Mouse (Mus musculus): ENCODE results near the gene Grm7.

The Grm7 gene

DNA sequence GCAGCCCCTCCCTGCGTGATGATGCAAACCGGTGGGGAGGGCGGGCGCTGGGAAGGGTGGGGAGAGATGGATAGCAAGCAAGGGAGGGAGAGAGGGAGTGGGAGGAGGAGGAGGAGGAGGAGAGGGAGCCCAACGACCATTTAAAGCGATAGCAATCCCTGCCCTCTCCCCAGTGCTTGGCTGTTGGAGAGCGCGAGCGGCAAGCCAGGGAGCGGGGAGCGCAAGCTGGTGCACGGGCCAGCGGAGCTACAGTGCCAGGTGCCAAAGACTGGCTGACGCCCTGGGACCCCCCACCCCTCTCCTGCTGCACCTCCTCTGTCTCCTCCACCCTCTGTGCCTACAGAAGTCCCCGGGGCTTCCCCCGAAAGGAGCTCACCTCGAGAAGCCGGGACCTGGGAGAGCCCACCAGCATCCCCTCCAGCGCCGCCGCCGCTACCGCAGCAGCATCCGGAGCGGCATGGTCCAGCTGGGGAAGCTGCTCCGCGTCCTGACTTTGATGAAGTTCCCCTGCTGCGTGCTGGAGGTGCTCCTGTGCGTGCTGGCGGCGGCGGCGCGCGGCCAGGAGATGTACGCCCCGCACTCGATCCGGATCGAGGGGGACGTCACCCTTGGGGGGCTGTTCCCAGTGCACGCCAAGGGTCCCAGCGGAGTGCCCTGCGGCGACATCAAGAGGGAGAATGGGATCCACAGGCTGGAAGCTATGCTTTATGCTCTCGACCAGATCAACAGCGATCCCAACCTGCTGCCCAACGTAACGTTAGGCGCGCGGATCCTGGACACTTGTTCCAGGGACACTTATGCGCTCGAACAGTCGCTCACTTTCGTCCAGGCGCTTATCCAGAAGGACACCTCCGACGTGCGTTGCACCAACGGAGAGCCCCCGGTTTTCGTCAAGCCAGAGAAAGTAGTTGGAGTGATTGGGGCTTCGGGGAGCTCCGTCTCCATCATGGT, at the start of gene Grm7:
TSS of gene Grm7 (plus strand) at position 171 of the 951 bp plus-strand sequence.
- DNase-seq, result no peak

DNA sequence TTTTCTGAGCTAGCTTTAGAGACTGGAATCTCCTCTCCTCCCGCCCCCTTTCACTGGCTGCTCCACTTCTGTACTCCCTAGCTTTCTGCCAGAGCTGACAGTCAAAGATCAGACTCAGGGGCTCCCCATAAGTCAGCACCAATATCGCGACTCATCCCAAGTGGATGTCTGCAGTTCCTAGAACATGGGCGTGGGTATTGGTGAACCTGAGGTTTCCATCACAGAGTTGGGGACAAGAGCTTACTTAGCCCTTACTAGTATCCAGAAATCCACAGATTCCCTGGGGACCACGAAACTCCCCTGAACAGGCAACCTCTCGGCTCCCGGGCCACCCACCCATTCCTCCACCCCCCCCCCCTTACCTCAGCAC, 355 bp upstream of the Grm7 start:
- no peak for DNase-seq

DNA sequence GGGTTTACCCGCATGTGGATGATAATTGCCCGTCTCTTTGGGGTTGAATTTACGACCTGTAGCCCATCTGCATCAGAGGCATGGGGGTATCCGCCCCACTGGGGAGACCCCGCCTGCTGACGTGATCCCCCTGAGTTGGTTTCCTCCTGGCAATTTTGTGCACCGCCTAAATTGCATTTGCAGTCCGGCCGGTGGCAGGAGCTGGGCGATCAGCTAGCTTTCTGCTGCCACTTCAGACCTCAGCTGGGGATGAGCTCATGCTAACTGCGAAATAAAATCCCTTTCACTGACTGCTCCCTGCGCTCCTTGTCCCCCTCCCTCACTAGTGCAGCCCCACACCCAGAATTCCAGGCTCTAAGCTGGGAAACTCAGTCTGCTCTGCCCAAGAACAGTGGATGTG, 1.5 kb downstream of the Grm7 start:
- DNase-seq, result no peak

DNA sequence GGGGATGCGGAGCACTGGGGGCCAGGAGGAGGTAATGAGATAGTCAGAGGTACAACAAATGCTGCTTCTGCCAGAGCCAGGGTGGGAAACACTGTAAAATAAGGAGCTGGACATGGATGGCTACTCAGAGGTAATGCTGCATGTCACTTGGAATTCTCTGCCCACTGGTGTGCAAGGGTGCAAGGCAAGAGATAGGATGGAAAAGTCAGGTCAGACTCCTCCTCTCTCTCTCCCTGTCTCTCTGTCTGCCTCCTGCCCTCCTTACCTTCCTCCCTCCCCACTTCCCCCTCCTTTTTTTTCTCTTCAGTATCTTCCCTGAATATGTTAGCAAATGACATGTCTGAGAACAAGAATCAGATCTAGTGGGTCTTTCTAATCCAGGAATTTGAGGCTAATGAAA, 3.8 kb downstream of the Grm7 start:
- no peak for DNase-seq

DNA sequence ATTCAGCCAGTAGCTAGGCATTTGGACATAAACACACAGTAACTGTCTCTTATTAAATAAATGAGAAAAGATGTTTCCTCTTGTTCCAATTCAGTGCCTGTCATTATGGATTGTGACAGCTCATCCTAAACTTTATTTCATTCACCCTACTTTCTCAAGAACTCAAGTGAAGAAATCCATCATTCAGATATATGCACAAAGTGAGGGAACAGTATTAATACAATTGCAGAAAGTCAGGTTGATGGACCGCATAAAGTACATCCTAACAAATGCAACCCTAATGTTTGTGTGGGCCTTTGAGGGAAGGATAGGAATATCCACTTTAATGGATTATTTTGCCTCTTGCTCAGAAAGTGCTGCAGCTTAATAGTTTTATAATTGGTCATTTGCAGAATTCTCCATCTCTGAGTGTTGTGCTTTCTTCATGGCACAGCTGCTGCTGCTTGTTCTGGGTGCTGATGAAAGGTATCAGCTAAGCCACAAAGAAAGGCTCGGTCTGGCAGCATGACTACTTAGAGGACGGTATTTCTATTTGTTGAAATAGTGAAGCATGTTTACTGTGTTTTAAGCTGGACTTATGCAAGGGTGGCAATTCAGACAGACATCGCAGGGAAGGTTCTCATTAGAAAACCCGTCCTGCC, 8.1 kb downstream of the Grm7 start:
- DNase-seq, result no peak

DNA sequence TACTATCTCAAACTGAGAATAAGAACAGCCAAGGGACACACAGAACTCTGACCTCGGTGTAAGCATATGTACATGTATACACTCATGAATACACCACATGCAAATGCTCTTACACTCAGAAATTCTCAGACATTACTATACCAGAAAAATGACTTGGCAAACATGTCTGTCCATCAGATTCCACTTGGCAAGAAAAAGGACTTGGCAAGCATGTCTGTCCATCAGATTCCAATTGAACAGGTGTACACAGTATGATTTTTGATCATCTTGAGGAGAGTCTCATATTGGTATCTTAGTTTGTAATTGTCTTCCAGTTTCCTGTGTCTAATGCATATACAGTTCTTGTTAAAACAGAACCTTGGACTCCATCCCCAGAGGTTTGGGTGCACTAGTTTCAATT, 19.1 kb downstream of the Grm7 start:
- DNase-seq, result no peak

DNA sequence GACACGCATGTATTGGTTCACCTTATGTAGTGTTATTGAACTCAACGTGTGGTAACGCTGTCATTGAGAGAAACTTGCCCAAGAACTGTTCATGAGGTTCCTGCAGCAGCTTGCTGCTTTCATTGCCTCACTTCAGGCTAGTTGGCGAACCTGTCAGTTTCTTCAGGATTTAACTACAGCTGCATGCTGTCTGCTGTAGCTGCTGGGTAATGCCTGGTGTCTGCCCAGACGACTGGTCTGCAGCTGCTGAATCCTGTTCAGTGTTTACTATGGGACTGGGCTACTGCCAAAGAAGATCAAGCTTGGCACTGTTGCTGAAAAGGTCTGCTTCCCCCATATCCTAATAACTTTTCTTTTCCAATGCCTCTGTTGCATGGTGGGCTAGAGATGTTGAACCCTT, 23.1 kb downstream of the Grm7 start:
- no peak for DNase-seq

DNA sequence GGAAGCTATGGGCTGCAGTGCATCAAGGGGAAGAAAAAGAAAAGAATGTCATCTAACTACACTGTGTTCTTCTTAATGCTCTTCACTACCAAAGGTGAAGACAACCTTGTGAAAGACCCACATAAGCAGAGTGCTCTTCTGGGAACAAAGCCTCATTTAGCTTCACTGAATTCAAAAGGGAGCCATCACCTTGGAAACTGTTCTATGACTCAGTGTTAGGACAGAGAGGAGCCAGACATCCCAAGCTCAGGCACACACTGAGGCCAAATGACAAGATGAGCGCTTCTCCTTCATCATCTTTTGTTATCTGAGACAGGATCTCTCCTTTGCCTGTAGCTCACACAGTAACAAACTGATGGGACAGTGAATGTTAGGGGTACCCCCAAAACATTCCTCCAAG, 45.6 kb downstream of the Grm7 start:
- DNase-seq, result no peak

DNA sequence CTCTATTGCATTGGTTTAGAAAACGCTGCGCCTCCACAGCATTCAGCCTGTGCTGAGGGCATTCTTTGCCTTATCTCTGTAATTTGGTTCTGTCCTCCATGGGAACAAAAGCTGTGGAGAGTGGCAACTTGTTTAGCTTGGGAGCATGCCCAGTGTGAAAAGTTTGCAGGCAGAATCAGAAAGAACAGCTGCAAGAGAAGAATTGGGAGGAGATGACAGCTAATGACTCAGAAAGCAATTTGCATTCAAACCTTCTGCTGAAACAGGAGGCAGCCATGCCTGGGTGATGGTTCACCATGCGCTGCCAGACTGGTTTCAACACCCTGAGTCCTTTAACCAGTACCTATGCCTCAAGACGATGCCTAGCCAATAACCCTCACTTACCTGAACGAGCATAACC, 64.4 kb downstream of the Grm7 start:
- no peak for DNase-seq

DNA sequence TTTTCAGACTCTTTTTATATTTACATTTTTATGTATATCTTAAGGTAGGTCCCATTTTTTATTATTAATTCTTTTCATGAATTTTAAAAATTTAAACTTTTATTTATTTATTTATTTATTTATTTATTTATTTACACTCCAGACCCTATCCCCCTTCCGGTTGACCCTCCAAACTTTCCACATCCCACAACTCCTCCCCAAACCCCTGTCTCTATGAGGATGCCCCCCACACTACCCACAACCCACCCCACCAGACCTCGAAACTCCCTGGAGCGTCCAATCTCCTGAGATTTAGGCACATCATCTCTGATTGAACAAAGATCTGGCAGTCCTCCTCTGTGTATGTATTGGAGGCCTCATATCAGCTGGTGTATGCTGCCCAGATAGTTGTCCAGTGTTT, 69.6 kb downstream of the Grm7 start:
- DNase-seq, result no peak

DNA sequence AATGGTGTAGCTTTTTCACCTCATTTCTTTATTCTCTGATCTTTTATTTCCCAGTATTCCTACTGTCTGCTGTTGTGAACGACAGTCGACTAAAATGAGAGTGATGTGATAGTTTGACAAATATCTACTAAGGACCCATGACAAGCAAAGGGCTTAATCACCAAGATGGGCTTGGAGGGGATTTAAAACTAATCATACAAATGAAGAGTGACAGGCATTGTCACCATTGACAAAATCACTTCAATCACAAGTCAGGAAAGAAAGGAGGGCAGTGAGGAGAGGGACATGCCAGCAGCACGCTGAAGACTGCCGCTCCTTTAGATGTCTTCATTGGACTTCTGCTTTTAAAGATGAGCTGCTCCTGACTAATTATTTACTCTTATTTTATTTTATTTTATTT, 78.0 kb downstream of the Grm7 start:
- no peak for DNase-seq

DNA sequence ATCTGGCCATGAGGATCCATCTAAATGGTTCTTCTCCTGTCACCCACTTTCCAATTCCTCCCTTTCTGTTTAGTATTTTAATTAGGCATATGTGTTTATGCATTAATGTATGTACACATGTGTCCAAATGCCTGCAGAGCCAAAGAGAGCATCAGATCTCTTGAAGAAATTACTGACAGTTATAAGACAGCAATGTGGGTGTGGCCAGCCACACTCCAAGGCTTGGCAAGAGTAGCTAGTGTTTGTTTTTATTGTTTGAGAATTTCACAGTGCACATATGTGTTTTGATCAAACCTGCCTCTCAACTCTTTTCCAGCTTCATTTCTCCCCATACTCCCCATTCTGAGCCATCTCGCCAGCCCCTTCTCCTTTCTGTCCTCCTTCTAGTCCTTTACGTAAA, 88.5 kb downstream of the Grm7 start:
- no peak for DNase-seq

DNA sequence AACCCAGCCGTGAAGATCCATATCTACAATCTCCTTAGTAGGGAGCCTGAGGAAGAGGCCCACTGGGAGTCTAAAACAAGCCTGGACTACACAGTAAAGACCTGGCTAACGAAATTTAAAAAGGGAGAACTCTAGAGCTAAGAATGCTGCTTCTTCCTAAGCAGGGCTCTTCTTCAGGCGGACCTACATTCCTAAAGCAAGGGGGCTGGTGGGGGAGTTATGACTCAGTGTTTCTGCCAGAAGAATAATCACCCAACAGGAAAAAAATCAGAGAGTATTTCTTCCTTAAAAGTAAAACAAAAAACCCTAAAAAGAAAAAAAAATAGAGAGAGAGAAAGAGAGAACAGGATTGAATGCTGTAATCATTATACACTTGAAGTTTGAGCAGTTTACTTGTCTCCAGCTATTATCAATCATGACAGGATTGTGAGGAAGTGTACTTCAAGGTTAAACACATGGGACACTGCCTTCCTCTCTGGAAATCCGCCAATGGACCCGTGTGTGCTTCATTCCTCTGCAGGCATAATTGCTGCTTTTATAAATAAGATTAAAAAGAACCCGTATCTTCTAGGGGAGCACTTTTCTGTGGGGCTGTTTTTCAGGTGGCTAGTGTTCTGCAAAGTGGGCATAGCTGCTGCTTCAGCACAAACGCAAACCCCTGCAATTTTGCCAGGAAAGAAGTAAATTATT, 98.7 kb downstream of the Grm7 start:
- DNase-seq, result no peak

DNA sequence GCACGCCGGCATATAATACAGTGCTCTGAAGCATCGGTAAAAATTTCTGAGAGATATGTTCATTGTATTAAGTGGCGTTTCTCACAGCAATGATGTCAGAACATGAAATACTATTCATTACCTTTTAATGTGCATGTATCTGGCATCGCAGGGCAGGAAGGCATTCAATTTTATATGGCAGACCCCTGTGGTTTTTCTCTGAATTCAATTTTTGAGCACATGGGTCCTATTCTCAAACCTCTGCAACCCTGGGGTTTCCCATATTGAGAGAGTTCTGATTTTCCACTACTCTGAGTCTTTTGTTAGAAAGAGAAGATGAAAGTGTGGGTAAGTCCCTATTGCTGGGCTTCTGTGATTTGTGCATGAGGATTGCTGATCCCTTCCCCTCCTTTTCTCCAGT, 110.5 kb downstream of the Grm7 start:
- no peak for DNase-seq

DNA sequence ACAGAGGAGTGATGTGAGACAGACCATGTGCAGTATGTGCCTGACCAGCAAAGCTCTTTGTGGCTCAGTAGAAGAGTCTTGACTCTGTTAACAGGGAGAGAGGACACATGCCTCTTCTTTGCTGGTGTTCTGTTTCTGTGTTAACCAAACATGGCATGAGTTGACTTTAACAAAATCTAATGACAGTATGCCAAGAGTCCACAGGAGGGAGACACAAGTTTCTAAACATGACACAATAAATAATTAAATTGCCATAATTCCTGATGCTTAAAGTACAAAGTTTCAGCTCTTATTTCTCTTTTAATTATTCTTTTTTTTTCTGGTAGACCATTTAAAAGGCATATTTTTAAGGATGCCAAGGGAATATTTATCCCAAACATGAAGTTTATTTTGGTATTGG, 124.2 kb downstream of the Grm7 start:
- no peak for DNase-seq

DNA sequence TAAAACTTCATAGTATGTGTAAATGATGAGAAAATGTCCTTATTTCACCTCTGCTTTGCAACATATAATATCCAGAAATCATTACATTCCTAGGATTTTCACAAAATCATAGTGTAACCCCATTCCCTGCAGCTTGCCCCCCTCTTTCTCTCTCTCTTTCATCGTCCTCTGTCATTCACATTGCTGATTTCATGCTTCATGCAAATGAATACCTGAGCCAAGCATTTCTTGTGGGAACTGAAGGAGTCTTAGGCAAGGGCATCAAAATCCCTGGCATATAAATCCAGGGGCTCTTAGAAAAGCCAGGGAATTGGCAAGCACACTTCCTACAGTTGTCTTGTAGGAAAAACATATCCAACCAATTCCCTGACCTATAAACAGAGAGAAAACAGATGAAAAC, 127.3 kb downstream of the Grm7 start:
- no peak for DNase-seq

DNA sequence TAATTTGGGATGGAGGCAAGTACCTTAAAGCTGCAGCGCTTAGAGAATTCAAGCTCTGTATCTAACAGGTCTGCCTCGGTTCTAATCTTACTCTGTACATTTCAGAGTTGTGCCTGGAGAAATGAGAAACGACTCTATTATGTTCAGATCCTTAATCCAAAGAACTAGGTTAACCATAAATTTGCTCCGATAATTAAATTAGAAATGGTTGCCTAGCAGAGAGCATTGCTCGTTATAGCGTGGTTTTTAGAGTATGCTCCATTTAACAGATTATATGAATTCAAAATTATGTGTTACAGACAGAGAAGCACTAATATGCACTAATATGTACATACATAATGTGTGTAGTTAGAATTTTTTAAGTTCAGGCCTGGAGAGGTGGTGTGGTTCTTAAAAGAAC, 130.7 kb downstream of the Grm7 start:
- no peak for DNase-seq

DNA sequence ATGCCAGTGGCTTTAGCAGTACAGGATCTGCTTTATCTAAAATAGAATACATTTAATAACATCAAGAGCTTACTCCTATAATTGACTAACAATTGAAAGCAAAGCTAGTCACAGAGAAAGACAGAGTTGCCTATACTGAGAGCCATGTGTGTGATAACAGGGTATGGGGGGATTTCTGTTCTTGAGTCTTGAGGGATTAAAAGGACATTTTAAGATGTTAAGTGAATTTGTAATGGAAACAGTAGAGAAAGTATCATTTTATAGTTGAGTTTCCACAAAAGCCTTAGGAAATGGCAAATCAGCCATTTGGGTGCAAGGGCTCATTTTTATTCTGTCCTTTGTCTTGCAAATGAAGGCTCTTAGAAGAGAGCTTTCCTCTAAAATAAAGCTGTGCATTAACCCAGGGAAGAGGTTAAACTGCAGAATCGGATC, 140.1 kb downstream of the Grm7 start:
- DNase-seq, result no peak

DNA sequence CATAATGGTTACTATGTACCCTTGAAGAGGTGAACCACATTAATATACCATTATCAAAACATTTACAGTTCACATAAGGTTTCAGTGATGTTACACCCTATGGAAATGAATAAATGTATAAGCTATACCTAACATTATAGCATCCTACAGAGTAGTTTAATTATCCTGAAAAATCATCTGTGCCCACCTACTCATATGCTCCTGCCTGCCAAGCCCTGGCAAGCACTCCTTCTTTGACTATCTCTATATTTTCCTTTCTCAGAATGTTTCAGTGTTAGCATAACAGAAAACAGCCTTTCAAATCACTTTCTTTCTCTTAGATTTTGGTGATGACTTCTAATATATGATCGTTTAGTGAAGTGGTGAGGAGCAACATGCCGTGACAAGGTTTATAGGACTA, 147.3 kb downstream of the Grm7 start:
- DNase-seq, result no peak

DNA sequence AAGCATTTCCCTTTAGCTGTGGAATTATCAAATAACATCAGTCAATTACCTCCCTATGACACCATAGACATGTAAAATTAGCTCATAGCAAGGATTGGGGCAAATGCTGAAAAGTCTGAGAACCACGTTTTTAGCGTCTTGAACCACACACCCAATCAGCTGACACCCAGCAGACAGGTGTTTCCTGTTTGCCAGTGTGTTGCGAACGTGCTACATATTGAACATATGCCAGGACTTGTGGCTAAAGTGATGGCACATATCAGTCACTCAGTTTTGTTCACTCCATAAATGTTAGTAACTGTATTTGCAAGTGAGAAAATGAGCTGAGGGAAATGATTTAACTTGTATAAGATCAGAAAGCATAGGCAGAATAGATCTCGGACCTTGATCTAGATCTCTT, 162.1 kb downstream of the Grm7 start:
- no peak for DNase-seq

DNA sequence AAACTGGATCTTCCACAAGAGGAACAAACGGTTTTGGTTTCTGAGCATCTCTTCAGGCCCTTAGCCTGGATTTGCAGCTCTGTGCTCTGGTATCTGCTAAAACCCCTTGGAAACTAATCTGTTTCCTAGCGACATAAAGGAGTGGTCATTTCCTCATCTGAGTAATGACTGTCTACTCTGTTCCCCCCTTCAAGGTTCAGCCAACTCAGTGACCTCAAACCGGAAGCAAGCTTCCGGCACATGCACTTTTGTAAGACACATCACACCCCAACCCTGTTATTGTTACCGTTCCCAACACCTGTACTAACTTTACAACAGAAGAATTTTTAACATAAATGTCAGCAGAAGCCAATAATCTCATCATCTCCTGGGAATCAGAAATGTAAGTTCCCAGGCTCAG, 166.8 kb downstream of the Grm7 start:
- no peak for DNase-seq

DNA sequence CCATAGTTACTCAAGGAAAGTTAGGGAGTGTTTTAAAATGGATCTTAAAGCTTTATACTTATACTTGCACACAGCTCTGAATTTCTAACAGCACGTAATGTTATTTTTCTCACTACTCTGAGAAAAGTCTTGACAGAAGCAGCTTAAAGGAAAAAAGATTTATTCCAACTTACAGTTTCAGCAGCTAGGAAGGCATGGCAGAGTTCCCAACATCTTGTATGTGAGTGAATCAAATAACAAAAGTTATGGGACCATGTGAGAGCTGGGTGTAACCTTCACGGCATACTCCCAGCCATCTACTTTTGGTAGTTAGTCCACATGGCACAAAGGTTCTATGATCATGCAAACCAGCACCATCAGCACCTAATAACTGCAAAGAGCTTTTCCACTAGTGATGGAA, 172.9 kb downstream of the Grm7 start:
- DNase-seq, result no peak

DNA sequence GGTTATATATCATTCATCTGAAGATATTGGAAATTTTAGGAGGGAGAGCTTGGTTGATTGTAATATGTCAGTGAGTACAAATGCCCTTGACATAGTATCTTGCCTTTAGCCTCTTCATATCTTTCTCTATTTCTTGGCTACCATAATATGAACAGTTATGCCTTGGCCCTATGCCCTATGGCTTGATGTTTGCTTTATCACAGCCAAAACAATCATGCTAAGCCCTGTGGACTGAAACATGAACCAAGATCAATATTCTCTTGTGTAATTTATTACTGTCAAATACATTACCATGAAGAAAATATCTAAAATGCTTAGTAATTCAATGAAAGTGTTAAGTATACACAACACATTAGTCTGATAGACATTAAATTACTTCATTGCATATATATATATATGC, 222.9 kb downstream of the Grm7 start:
- no peak for DNase-seq

DNA sequence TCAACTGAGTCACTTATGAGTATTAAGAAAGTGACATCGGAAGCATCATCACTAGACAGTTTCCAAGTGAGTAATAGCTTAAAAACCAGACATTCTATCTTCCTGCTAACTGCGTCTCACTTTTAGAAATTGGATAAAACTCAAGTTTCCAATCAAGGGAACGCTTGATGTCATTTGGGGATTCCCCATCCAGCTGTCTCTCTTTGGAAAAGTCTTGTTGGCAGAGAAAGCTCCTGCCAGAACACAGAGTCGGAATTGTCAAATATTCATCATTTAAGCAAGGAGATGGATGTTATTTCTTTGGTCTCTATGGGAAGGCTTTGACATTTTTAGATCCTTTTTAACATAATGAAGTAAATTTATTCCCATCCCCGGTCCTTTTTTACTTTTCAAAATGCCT, 336.6 kb downstream of the Grm7 start:
- DNase-seq, result no peak
